Mouse (Mus musculus): ENCODE data around the gene Vcl. TPM values are rescaled to one million over a fixed set of nuclear protein-coding genes. Genes with fewer than 3 reads are reported as not detected.

Gene Vcl
- polyA plus RNA-seq, 1 experiment from 2014 or later: 39.9 TPM

DNA sequence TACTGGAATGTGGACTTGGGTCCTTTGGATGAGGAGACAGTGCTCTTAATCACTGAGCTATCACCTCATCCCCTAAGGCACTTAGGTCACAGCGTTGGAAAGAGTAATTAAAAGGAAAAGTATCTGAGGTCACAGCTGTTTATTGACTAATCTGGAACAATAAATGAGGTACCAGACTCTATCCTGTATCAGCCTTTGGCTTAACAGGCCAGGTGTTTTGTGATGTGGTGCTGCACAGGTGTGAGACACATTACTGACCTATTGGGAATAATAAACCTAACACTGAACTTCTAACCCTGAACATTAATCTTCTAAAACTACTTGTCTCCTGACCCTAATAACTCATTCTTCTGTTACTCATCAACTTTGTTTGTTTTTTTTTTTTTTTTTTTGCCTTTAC is 33.3 kb downstream of the Vcl start:
- Histone ChIP-seq H3K9me3 (replicated peaks; ENCODE audit: low read length) (no peaks in the 10 kb centered on the region), H3K27me3 (ENCODE audit: insufficient read depth, low read length) (no peaks in the 10 kb centered on the region), H3K4me3 (replicated peaks; ENCODE audit: low read depth, low read length) (no peak overlapping the region), H3K4me1 (replicated peaks; ENCODE audit: insufficient read depth, low read length) (0 out of 2 replicates have a peak, but pooled peaks cover 6% of the 10 kb centered on the region), H3K27ac (no peak overlapping the region), H3K4me2 (ENCODE audit: low read length) (no peak overlapping the region), H3K9ac (ENCODE audit: low read depth, low read length) (no peak overlapping the region), H3K36me3 (ENCODE audit: insufficient read depth, low read length) (no peaks in the 10 kb centered on the region)
- ATAC-seq (replicated peaks; ENCODE audit: low FRiP score, low read depth) (no peak), DNase-seq (ENCODE audit: low spot score) (no peak)
- WGBS: 14% methylated on average over 1 of the region's 1 CpGs
- TF ChIP-seq CTCF (IDR thresholded peaks at IDR 0.05; ENCODE audit: low read depth): no peak

DNA sequence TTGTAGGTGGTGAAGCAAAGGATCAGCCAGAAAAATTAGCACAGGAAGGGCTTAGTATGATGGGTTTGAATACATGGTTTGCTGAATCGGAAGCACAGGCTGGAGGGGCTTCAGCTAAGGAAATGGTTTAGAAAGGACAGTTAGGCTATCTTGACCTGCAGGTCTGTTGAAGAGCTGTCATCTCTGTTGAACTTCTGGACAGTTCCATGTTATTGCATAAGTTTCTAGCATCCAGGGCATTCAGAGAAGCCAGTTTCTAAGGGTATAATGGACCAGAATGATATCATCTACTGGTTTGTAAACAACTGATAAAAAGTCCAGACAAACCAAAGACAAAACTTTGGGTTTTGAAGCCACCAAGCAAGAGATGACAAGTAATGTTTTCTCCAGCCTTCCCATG is 33.7 kb downstream of the Vcl start:
- Histone ChIP-seq H3K9ac (ENCODE audit: low read depth, low read length) (no peak overlapping the region), H3K4me2 (ENCODE audit: low read length) (no peak overlapping the region), H3K9me3 (replicated peaks; ENCODE audit: low read length) (no peaks in the 10 kb centered on the region), H3K4me1 (replicated peaks; ENCODE audit: insufficient read depth, low read length) (0 out of 2 replicates have a peak, but pooled peaks cover 6% of the 10 kb centered on the region), H3K27ac (no peak overlapping the region), H3K27me3 (ENCODE audit: insufficient read depth, low read length) (no peaks in the 10 kb centered on the region), H3K4me3 (replicated peaks; ENCODE audit: low read depth, low read length) (no peak overlapping the region), H3K36me3 (ENCODE audit: insufficient read depth, low read length) (no peaks in the 10 kb centered on the region)
- WGBS: 67% methylated on average over 1 of the region's 1 CpGs
- ATAC-seq (replicated peaks; ENCODE audit: low FRiP score, low read depth) (no peak), DNase-seq (ENCODE audit: low spot score) (no peak)
- TF ChIP-seq CTCF (IDR thresholded peaks at IDR 0.05; ENCODE audit: low read depth): no peak

DNA sequence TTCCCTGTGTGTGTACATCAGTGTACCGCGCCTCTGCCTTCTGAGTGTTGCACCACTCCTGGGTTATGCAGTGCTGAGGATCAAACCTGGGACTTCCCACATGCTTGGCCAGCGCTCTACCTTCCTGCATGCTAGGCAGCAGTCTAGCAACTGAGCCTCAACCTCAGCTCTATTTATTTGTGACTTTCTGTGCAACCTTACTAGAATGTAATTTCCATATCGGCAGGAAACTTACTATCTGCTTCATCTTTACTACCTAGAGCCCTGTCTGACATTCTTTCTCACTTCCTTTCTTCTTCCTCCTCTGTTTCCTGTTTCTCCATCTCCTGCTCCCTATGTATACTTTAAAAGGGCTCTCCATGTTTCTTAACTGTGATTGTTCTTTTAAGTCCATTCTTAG is 34.7 kb downstream of the Vcl start:
- H3K4me1 ChIP-seq (replicated peaks; ENCODE audit: insufficient read depth, low read length): 0 out of 2 replicates have a peak, but pooled peaks cover 6% of the 10 kb centered on the region
- ATAC-seq (replicated peaks; ENCODE audit: low FRiP score, low read depth) (no peak), DNase-seq (ENCODE audit: low spot score) (no peak)
- no peak overlapping the region for H3K27ac ChIP-seq
- WGBS: 72% methylated on average over 4 of the region's 4 CpGs
- no peaks in the 10 kb centered on the region for H3K9me3 ChIP-seq (replicated peaks; ENCODE audit: low read length)
- H3K4me3 ChIP-seq (replicated peaks; ENCODE audit: low read depth, low read length): no peak overlapping the region
- TF ChIP-seq CTCF (IDR thresholded peaks at IDR 0.05; ENCODE audit: low read depth): no peak
- H3K4me2 ChIP-seq (ENCODE audit: low read length): no peak overlapping the region
- no peaks in the 10 kb centered on the region for H3K27me3 ChIP-seq (ENCODE audit: insufficient read depth, low read length)
- no peak overlapping the region for H3K9ac ChIP-seq (ENCODE audit: low read depth, low read length)
- no peaks in the 10 kb centered on the region for H3K36me3 ChIP-seq (ENCODE audit: insufficient read depth, low read length)

DNA sequence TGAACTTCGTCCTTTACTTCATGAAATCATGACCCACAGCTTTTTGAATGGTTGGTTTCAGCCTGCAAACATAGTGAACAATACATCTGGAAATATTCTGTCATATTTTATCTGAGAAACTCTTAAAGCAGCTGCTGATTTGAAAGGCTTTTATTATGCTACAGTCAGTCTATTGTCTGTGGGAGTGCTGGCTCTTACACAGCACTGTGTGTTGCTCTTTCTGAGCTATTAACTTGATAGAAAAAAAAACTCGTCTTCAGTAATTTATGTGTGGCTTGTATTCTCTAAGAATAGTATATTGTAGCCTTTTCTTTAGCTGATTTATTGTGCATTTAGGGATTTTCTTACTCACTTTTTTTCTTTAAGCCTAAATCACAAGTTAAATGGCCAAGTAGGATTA is 35.1 kb downstream of the Vcl start:
- peak; percentile 60 for DNase-seq (ENCODE audit: low spot score)
- Histone ChIP-seq H3K4me1 (replicated peaks; ENCODE audit: insufficient read depth, low read length) (0 out of 2 replicates have a peak, but pooled peaks cover 6% of the 10 kb centered on the region), H3K27me3 (ENCODE audit: insufficient read depth, low read length) (no peaks in the 10 kb centered on the region), H3K9ac (ENCODE audit: low read depth, low read length) (no peak overlapping the region), H3K4me3 (replicated peaks; ENCODE audit: low read depth, low read length) (no peak overlapping the region), H3K4me2 (ENCODE audit: low read length) (no peak overlapping the region), H3K27ac (no peak overlapping the region), H3K9me3 (replicated peaks; ENCODE audit: low read length) (no peaks in the 10 kb centered on the region), H3K36me3 (ENCODE audit: insufficient read depth, low read length) (no peaks in the 10 kb centered on the region)
- TF ChIP-seq CTCF (IDR thresholded peaks at IDR 0.05; ENCODE audit: low read depth): no peak
- ATAC-seq (replicated peaks; ENCODE audit: low FRiP score, low read depth): no peak
- 13% methylated on average over 2 of the region's 2 CpGs for WGBS

DNA sequence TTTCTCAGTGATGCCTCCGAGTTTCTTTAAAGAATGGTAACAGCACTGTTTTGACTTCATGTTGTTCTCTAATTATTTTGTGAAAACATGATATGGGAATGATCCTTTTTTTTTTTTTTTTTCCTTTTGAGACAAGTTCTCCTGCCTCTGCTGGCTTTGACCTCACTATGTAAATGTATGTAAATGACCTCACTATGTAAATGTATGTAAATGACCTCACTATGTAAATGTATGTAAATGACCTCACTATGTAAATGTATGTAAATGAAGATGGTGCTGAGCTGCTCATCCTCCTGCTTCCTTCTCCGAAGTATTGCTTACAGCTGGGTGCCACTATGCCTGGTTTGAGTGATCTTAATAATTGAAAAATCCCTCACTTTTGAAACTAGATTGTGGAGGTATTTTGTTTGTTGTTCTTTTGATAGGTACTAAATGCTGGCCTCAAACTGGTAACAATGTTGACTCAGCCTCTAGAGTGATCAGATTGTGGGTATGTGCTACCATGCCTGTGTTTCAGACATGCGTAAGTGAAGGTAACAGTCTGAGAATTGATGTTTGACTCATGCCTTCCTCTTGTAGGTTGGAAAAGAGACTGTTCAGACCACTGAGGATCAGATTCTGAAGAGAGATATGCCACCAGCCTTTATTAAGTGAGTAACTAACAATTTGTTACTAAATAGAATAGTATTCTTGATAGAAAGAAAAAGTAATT is 37.9 kb downstream of the Vcl start:
- no peak for TF ChIP-seq CTCF (IDR thresholded peaks at IDR 0.05; ENCODE audit: low read depth)
- Histone ChIP-seq H3K27ac (no peak overlapping the region), H3K4me2 (ENCODE audit: low read length) (no peak overlapping the region), H3K4me3 (replicated peaks; ENCODE audit: low read depth, low read length) (no peak overlapping the region), H3K36me3 (ENCODE audit: insufficient read depth, low read length) (no peaks in the 10 kb centered on the region), H3K4me1 (replicated peaks; ENCODE audit: insufficient read depth, low read length) (0 out of 2 replicates have a peak, but pooled peaks cover 6% of the 10 kb centered on the region), H3K27me3 (ENCODE audit: insufficient read depth, low read length) (no peaks in the 10 kb centered on the region), H3K9ac (ENCODE audit: low read depth, low read length) (no peak overlapping the region), H3K9me3 (replicated peaks; ENCODE audit: low read length) (no peaks in the 10 kb centered on the region)
- DNase-seq (ENCODE audit: low spot score) (no peak), ATAC-seq (replicated peaks; ENCODE audit: low FRiP score, low read depth) (no peak)
- WGBS: 93% methylated on average over 3 of the region's 3 CpGs

DNA sequence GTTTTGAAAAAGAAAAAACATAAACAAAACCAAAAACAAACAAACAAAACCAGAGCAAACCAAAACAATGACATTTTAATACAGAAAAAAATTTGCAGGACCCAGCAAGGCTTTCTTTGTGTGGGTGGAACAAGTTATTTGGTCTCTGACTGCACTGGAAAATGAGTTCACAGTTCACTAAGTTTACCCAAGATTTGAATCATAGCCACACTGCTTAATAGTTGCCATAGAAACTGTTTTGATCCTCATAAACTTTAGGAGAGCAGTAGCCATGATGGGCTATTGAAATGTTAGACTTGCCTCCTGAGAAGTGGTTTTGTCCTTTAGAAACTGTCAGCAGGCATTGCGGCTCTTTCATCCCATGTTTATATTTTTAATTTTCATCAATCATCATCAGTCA is 39.9 kb downstream of the Vcl start:
- Histone ChIP-seq H3K36me3 (ENCODE audit: insufficient read depth, low read length) (no peaks in the 10 kb centered on the region), H3K27ac (no peak overlapping the region), H3K9ac (ENCODE audit: low read depth, low read length) (no peak overlapping the region), H3K4me1 (replicated peaks; ENCODE audit: insufficient read depth, low read length) (no peaks in the 10 kb centered on the region), H3K4me2 (ENCODE audit: low read length) (no peak overlapping the region), H3K27me3 (ENCODE audit: insufficient read depth, low read length) (no peaks in the 10 kb centered on the region), H3K4me3 (replicated peaks; ENCODE audit: low read depth, low read length) (no peak overlapping the region), H3K9me3 (replicated peaks; ENCODE audit: low read length) (no peaks in the 10 kb centered on the region)
- WGBS: 84% methylated on average over 1 of the region's 1 CpGs
- TF ChIP-seq CTCF (IDR thresholded peaks at IDR 0.05; ENCODE audit: low read depth): no peak
- DNase-seq (ENCODE audit: low spot score) (no peak), ATAC-seq (replicated peaks; ENCODE audit: low FRiP score, low read depth) (no peak)

DNA sequence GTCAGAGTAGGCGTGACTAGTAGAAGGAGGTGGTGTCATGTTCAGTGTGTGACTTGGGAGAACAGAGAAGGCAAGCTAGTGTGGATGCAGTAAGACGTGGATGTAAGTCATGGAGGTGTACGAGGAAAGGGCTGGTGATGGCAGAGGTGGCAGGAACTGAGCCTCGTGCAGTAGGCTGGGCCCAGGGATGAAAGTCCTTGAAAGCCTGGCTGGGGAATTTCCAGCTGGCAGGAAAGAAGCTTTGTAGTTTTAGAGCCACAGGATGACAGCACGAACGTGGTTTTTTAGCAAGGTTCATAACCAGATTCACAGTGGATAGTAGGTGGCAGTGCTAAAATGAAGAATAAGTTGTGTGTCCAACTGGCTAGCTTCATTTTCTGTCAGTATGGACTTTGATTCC is 41.2 kb downstream of the Vcl start:
- Histone ChIP-seq H3K36me3 (ENCODE audit: insufficient read depth, low read length) (no peaks in the 10 kb centered on the region), H3K9ac (ENCODE audit: low read depth, low read length) (no peak overlapping the region), H3K27ac (no peak overlapping the region), H3K4me2 (ENCODE audit: low read length) (no peak overlapping the region), H3K4me3 (replicated peaks; ENCODE audit: low read depth, low read length) (no peak overlapping the region), H3K27me3 (ENCODE audit: insufficient read depth, low read length) (no peaks in the 10 kb centered on the region), H3K9me3 (replicated peaks; ENCODE audit: low read length) (no peaks in the 10 kb centered on the region), H3K4me1 (replicated peaks; ENCODE audit: insufficient read depth, low read length) (no peaks in the 10 kb centered on the region)
- DNase-seq (ENCODE audit: low spot score) (no peak), ATAC-seq (replicated peaks; ENCODE audit: low FRiP score, low read depth) (no peak)
- TF ChIP-seq CTCF (IDR thresholded peaks at IDR 0.05; ENCODE audit: low read depth): no peak
- WGBS: 46% methylated on average over 6 of the region's 6 CpGs

All from kidney, postnatal 0 days (tissue).